Mouse (Mus musculus) limb, embryonic 14.5 days (tissue): ENCODE results near the gene Pitpnb. TPM values are rescaled to one million over a fixed set of nuclear protein-coding genes. Genes with fewer than 3 reads are reported as not detected.

Experiments
- ATAC-seq: fragments of 200-750 bp; cut with Nextera tagmentation; 2 replicates; pipeline ENCODE4 v1.8.0; 2017; ENCODE audit warnings: low read depth, moderate number of reproducible peaks, moderate TSS enrichment; ENCODE audit not compliant: low FRiP score
- DNase-seq: peaks from one replicate; pipeline ENCODE4 v3.0.0-alpha.2; 2015; ENCODE audit warnings: low spot score
- H3K27ac ChIP-seq: fragments of 300-500 bp; sonication (generic); replicated peaks from 2 replicates; pipeline ENCODE4 v1.5.1; 2014; ENCODE audit warnings: low read depth, mild to moderate bottlenecking, low read length, moderate library complexity, mixed read lengths
- H3K27me3 ChIP-seq: fragments of 300-500 bp; sonication (generic); 2 replicates; pipeline ENCODE4 v1.6.1; 2014; ENCODE audit warnings: low read length, mixed read lengths; ENCODE audit not compliant: control insufficient read depth, insufficient read depth
- H3K36me3 ChIP-seq: fragments of 300-500 bp; sonication (generic); 2 replicates; pipeline ENCODE4 v1.6.1; 2014; ENCODE audit warnings: mild to moderate bottlenecking, low read length, moderate library complexity, mixed read lengths; ENCODE audit not compliant: control insufficient read depth, insufficient read depth
- H3K4me1 ChIP-seq: fragments of 300-500 bp; sonication (generic); 2 replicates; pipeline ENCODE4 v1.6.1; 2014; ENCODE audit warnings: antibody characterized with exemption, low read length, mixed read lengths; ENCODE audit not compliant: control insufficient read depth, insufficient read depth
- H3K4me2 ChIP-seq: fragments of 300-500 bp; sonication (generic); replicated peaks from 2 replicates; pipeline ENCODE4 v1.6.1; 2014; ENCODE audit warnings: low read depth, mild to moderate bottlenecking, low read length, moderate library complexity; ENCODE audit not compliant: severe bottlenecking
- H3K4me3 ChIP-seq: fragments of 300-500 bp; sonication (generic); replicated peaks from 2 replicates; pipeline ENCODE4 v1.5.1; 2014; ENCODE audit warnings: low read length
- H3K9ac ChIP-seq: fragments of 300-500 bp; sonication (generic); 2 replicates; pipeline ENCODE4 v1.6.1; 2014; ENCODE audit warnings: mild to moderate bottlenecking, low read depth, low read length, moderate library complexity; ENCODE audit not compliant: severe bottlenecking
- H3K9me3 ChIP-seq: fragments of 300-500 bp; sonication (generic); 2 replicates; pipeline ENCODE4 v1.6.1; 2016; ENCODE audit warnings: low read length; ENCODE audit not compliant: control insufficient read depth
- POLR2A ChIP-seq: fragments of 200-500 bp; IDR thresholded peaks from 2 replicates; pipeline ENCODE4 v1.8.0; 2012; ENCODE audit warnings: inconsistent platforms, mild to moderate bottlenecking, moderate library complexity, borderline replicate concordance; ENCODE audit not compliant: insufficient read depth, insufficient read length; ENCODE audit errors: extremely low read depth
- WGBS: fragments of 180-500 bp; shearing (Covaris S2); extraction: QIAGEN DNeasy Blood & Tissue Kit; methylation state at CpG from one replicate; pipeline ENCODE4 v1.1.7; 2014; 5-methylcytosine and 5-hydroxymethylcytosine counted together
- polyA plus RNA-seq, 2 experiments: library from polyadenylated mRNA; depleted of rRNA in 1 of 2; stranded (reverse) in 1 of 2; unstranded in 1 of 2; fragments of >200 nt; fragmentation: Nextera tagmentation in 1 of 2; extraction: Ambion mirVana in 1 of 2; gene quantifications; 2 replicates each; pipeline versions ENCODE4 v1.2.1 to v1.2.3; 2012 to 2014

Gene Pitpnb
- polyA plus RNA-seq, 2 experiments = 89.6 to 103 TPM

GRCm38 (mm10) chr5:111418202-111419120 lies 87.9 kb downstream of the Pitpnb start:
- DNase-seq = no peak
- peaks cover 60% of the 10 kb centered on the region for H3K4me1 ChIP-seq

GRCm38 (mm10) chr5:111419121-111419881 lies 88.7 kb downstream of the Pitpnb start:
- H3K4me2 ChIP-seq = peak overlapping the region; percentile 75
- H3K27me3 ChIP-seq = peaks cover 28% of the 10 kb centered on the region
- H3K36me3 ChIP-seq = peaks cover 36% of the 10 kb centered on the region
- H3K9ac ChIP-seq = peak overlapping the region; percentile 90
- 6% methylated on average over 38 of the region's 42 CpGs for WGBS
- no peak for TF ChIP-seq POLR2A
- H3K4me3 ChIP-seq = peak overlapping the region; percentile 70
- H3K4me1 ChIP-seq = peaks cover 63% of the 10 kb centered on the region
- no peaks in the 10 kb centered on the region for H3K9me3 ChIP-seq
- no peak overlapping the region for H3K27ac ChIP-seq
- DNase-seq (no peak), ATAC-seq (no peak)

More at GRCm38 (mm10) chr5:111418202-111419120, 87.9 kb downstream of the Pitpnb start:
- Histone ChIP-seq H3K27me3 (peaks cover 28% of the 10 kb centered on the region), H3K9me3 (no peaks in the 10 kb centered on the region), H3K9ac (peak overlapping the region; percentile 90), H3K4me2 (peak overlapping the region; percentile 75), H3K4me3 (peak overlapping the region; percentile 70), H3K27ac (no peak overlapping the region), H3K36me3 (peaks cover 36% of the 10 kb centered on the region)
- ATAC-seq = no peak
- 0 out of 2 replicates have a peak, but pooled peaks have one; percentile 4 for TF ChIP-seq POLR2A
- WGBS = 2% methylated on average over 50 of the region's 63 CpGs

- Histone ChIP-seq H3K27me3 (peaks cover 28% of the 10 kb centered on the region), H3K4me1 (peaks cover 63% of the 10 kb centered on the region), H3K4me3 (peak overlapping the region; percentile 70), H3K27ac (no peak overlapping the region), H3K9ac (peak overlapping the region; percentile 90), H3K9me3 (no peaks in the 10 kb centered on the region), H3K4me2 (peak overlapping the region; percentile 75), H3K36me3 (peaks cover 36% of the 10 kb centered on the region)
- TF ChIP-seq POLR2A = no peak
- WGBS = 7% methylated on average over 32 of the region's 56 CpGs
- ATAC-seq = no peak
- DNase-seq = no peak
Measured at GRCm38 (mm10) chr5:111420011-111420691, 89.6 kb downstream of the Pitpnb start.

- Histone ChIP-seq H3K36me3 (peaks cover 36% of the 10 kb centered on the region), H3K27ac (no peak overlapping the region), H3K4me1 (peaks cover 60% of the 10 kb centered on the region), H3K27me3 (peaks cover 28% of the 10 kb centered on the region), H3K9me3 (no peaks in the 10 kb centered on the region), H3K4me2 (peak overlapping the region; percentile 75), H3K4me3 (peak overlapping the region; percentile 70), H3K9ac (peak overlapping the region; percentile 90)
- TF ChIP-seq POLR2A = no peak
- WGBS = 47% methylated on average over 19 of the region's 22 CpGs
- ATAC-seq (no peak), DNase-seq (no peak)
Measured at GRCm38 (mm10) chr5:111420896-111421295, 90.3 kb downstream of the Pitpnb start.

- peak overlapping the region; percentile 75 for H3K4me2 ChIP-seq
Measured at GRCm38 (mm10) chr5:111421424-111421823, 90.9 kb downstream of the Pitpnb start.

More at GRCm38 (mm10) chr5:111421424-111421823, 90.9 kb downstream of the Pitpnb start:
- ATAC-seq (no peak), DNase-seq (no peak)
- Histone ChIP-seq H3K4me3 (peak overlapping the region; percentile 70), H3K36me3 (peaks cover 36% of the 10 kb centered on the region), H3K27me3 (peaks cover 28% of the 10 kb centered on the region), H3K9me3 (no peaks in the 10 kb centered on the region), H3K4me1 (peaks cover 63% of the 10 kb centered on the region), H3K27ac (no peak overlapping the region), H3K9ac (no peak overlapping the region)
- WGBS = 70% methylated on average over 15 of the region's 15 CpGs
- TF ChIP-seq POLR2A = no peak
